Mouse (Mus musculus) heart, embryonic 10.5 days (tissue): ENCODE measurements around the gene Cdc7. TPM values are rescaled to one million over a fixed set of nuclear protein-coding genes. Genes with fewer than 3 reads are reported as not detected.

Experiments used
- DNase-seq: peaks from one replicate; pipeline ENCODE4 v3.0.0-alpha.2; 2017; ENCODE audit warnings: low spot score
- H3K27ac ChIP-seq: fragments of 300-500 bp; sonication (generic); 2 replicates; pipeline ENCODE4 v1.5.1; 2016; ENCODE audit warnings: mild to moderate bottlenecking
- H3K27me3 ChIP-seq: fragments of 300-500 bp; sonication (generic); 2 replicates; pipeline ENCODE4 v1.6.1; 2016; ENCODE audit warnings: mild to moderate bottlenecking; ENCODE audit not compliant: poor library complexity, insufficient read depth, severe bottlenecking
- H3K36me3 ChIP-seq: fragments of 300-500 bp; sonication (generic); 2 replicates; pipeline ENCODE4 v1.6.1; 2016; ENCODE audit warnings: mild to moderate bottlenecking, moderate library complexity
- H3K4me1 ChIP-seq: fragments of 300-500 bp; sonication (generic); 2 replicates; pipeline ENCODE4 v1.6.1; 2016; ENCODE audit warnings: mild to moderate bottlenecking
- H3K4me3 ChIP-seq: fragments of 300-500 bp; sonication (generic); 2 replicates; pipeline ENCODE4 v1.5.1; 2016; ENCODE audit warnings: mild to moderate bottlenecking, moderate library complexity
- H3K9me3 ChIP-seq: fragments of 300-500 bp; sonication (generic); 2 replicates; pipeline ENCODE4 v1.6.1; 2016; ENCODE audit warnings: mild to moderate bottlenecking, moderate library complexity
- WGBS: fragments of 180-500 bp; shearing (Covaris S2); methylation state at CpG from one replicate; pipeline ENCODE4 v1.1.7; 2016; 5-methylcytosine and 5-hydroxymethylcytosine counted together
- polyA plus RNA-seq: library from polyadenylated mRNA; unstranded; fragments of >200 nt; fragmentation: Nextera tagmentation; extraction: Ambion mirVana; gene quantifications from 2 replicates; pipeline ENCODE4 v1.2.1, GENCODE M21; 2016

Gene Cdc7
- polyA plus RNA-seq = 40.8 and 46.6 TPM in 2 replicates

DNA sequence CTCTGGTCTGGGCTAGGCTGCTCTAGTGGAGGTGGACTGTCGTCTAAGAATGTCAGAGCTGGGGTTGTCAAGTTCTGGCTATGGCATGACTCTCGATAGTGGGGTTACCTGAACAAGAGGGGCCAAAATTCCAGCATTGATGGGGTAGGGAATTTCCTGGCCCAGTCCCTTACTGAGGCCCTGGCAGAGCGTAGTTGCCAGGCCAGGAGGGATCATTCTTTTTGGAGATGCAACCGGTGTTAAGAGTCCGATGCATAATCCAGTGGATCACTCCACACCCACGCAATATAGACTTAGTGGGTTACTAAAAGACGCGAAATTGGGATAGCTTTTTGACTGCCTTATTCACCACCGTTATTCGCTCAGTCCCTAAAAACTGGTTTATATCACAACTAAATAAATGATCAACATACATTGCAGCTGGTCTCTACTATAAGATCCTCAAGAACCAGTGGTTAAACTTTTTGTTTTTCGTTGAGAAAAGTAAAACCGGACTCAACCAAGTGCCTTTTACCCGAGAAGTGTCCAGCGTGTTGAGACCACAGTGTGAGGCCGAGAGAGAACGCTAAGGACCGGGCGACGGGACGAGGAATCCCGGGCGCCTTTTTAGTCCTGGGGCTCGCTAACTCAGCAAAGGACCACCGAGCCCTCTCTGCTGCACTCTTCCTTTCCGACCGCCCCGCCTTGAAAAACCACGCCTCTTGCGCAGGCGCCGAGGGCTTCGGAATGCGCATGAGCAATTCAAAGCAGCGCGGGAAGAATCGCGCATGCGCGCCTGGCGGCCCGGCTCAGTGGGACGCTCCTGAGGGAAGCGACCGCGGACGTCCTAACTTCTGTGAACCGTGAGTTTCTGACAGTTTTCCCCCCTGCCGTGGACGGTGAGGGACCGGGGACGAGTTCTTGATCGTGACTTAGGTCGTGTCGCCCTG is at the start of gene Cdc7:
Cdc7 (plus strand) TSS at position 739 of the 929 bp plus-strand sequence.
- 6% methylated on average over 54 of the region's 54 CpGs for WGBS
- Histone ChIP-seq H3K4me3 (peak within 1 kb of the TSS; percentile 83), H3K9me3 (no peaks in the 10 kb centered on the region), H3K27me3 (no peaks in the 10 kb centered on the region), H3K27ac (peak within 1 kb of the TSS; percentile 96), H3K36me3 (peaks cover 13% of the 10 kb centered on the region; the same call in 1 of the 2 replicates), H3K4me1 (peaks cover 17% of the 10 kb centered on the region)
- DNase-seq = peak; percentile 97

DNA sequence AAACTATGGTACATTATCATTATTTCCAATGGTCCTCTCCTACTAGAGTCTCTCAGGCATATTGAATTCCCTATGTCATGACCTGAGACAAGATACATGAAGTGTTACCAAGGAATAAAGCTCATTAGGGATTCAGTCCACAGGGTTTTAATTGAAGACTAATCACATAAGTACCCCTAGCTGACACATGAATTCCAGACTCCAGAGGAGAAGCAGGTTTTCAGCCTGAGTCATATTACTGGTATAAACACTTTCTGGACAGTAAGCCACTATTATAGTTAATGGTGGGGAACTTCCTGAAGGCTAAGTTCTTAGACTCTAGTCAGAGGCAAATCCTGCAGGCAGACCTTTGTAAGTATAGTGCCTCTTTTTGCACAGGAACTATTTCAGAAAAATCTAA is 44.8 kb upstream of the Cdc7 start:
- no peak overlapping the region for H3K27ac ChIP-seq
- no peak for DNase-seq
- H3K4me1 ChIP-seq = no peaks in the 10 kb centered on the region
- no peaks in the 10 kb centered on the region for H3K9me3 ChIP-seq
- no peaks in the 10 kb centered on the region for H3K27me3 ChIP-seq
- H3K36me3 ChIP-seq = no peaks in the 10 kb centered on the region
- H3K4me3 ChIP-seq = no peak overlapping the region

DNA sequence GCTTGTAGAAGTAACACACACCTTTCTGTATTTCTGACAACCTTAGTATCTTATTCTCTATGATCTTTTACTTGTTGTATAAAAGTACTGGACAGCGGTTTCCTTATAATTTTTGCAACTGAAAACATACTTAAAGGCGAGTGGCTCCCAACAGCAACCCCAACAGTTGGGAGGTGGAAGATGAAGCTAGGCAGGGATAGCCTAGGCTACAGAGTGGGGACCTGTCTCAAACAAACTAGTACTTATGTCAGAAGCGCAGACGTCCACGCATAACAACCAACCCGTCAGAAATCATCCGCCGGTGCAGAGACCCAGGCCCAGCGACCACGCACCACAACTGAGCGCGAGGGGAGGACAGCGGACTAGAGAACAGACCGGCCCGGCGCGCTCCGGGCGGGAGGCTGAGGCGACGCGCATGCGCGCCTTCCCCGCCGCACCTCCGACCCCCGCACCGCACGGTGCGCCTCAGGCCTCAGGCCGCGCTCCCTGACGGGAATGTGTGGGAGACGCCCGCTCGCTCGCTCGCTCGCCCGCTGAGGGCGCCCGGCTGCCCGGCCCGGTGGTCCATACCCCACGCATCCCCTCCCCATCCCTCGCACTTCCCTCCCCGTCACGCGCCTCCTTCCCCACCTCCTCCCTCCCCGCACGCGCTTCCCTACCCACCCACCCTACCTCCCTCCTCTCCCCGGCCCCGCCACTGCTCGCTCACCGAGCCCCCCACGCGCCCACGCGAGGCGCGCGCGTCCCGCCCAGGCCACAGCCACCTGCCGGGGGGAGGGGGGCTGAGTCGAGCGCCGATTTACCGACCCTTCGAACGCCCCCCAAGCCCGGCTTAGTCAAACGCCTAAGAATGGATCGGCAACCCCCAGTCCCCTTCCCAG is 38.4 kb upstream of the Cdc7 start, which contains the start of gene Hfm1:
Hfm1 (minus strand) TSS at position 834 of the 881 bp plus-strand sequence.
- H3K27me3 ChIP-seq = no peaks in the 10 kb centered on the region
- peak within 1 kb of the TSS; percentile 94 for H3K27ac ChIP-seq
- no peaks in the 10 kb centered on the region for H3K36me3 ChIP-seq
- no peaks in the 10 kb centered on the region for H3K9me3 ChIP-seq
- H3K4me1 ChIP-seq = 0 out of 2 replicates have a peak, but pooled peaks cover 2% of the 10 kb centered on the region
- peak within 1 kb of the TSS; percentile 87 for H3K4me3 ChIP-seq
- WGBS = 1% methylated on average over 61 of the region's 76 CpGs
- peak; percentile 77 for DNase-seq

DNA sequence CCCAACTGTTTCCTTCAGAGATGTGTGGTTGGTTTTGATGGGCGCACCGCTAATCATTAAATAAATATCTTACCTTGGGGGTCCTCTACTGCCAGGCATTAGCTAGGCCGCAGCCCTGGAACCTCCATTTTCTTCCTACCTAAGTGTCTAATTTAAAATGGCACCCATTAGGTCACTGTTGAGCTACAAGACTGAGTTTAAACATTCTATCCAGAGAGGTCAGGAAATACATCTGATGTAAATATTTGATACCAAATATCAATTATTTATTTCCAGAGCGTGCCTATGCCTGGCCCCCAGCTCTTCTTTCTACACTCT is 37.8 kb upstream of the Cdc7 start:
- H3K27me3 ChIP-seq = no peaks in the 10 kb centered on the region
- no peaks in the 10 kb centered on the region for H3K9me3 ChIP-seq
- 0 out of 2 replicates have a peak, but pooled peaks cover 2% of the 10 kb centered on the region for H3K4me1 ChIP-seq
- H3K36me3 ChIP-seq = no peaks in the 10 kb centered on the region
- peak overlapping the region; percentile 87 for H3K4me3 ChIP-seq
- peak overlapping the region; percentile 94 for H3K27ac ChIP-seq
- 31% methylated on average over 4 of the region's 4 CpGs for WGBS
- DNase-seq = no peak

DNA sequence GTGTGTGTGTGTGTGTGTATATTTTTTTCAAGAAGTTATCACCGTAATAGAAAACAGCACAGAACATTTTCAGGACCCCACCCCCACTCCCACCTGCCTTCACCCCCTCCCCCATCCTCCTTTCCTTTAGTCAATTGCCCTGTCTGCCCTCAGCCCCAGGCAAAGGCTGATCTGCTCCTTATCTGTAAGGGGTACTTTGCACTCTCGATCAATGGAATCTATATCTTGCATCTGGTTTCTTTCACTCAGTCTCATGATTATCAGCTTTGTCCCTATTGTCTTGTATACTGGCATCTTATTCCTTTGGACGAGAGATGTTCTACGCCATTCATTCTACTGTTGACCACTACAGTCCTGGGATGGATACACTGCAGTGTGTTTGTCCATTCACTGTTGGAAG is 36.1 kb upstream of the Cdc7 start:
- 0 out of 2 replicates have a peak, but pooled peaks cover 2% of the 10 kb centered on the region for H3K4me1 ChIP-seq
- no peak for DNase-seq
- no peak overlapping the region for H3K27ac ChIP-seq
- no peaks in the 10 kb centered on the region for H3K36me3 ChIP-seq
- no peaks in the 10 kb centered on the region for H3K9me3 ChIP-seq
- H3K4me3 ChIP-seq = no peak overlapping the region
- WGBS = 43% methylated on average over 4 of the region's 4 CpGs
- H3K27me3 ChIP-seq = no peaks in the 10 kb centered on the region

DNA sequence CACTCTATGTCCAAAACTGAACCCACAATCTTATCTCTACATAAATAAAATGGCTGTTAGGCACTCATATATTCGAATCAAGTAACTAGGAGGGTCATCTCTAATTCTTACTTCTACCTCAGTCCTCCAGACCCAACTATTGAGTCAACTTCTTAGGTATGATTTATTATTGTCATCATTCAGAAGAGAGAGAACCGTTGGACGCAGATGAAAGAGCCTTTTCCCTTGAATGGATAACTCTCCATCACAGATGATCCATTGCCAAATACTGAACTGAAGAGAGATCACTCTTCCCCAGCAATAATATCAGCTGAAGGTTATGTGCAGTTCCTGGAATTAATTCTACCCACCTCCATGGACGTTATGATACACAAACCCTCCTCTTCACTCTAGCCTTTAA is 17.8 kb upstream of the Cdc7 start:
- Histone ChIP-seq H3K27ac (no peak overlapping the region), H3K4me3 (no peak overlapping the region), H3K4me1 (no peaks in the 10 kb centered on the region), H3K27me3 (no peaks in the 10 kb centered on the region), H3K36me3 (no peaks in the 10 kb centered on the region), H3K9me3 (no peaks in the 10 kb centered on the region)
- no peak for DNase-seq
- WGBS = 73% methylated on average over 4 of the region's 4 CpGs

DNA sequence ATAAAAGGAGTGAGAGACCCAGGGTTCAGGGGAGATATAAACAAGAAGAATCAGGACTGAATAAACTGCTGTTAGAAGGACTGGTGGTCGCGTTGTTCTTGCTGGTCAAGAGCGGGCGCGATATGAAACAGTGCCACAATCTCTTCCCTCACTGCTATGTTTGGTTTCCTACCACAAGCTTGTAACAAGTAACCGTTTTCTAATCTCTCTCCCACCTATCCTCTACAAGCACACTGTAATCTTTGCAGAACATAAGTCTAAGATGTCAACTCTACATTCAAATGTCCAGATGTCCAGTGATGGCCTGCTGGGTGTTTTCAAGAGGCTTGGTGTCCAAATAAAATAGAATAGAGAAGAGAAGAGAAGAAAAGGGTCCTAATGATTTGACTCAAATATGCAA is 15.4 kb upstream of the Cdc7 start:
- Histone ChIP-seq H3K36me3 (no peaks in the 10 kb centered on the region), H3K4me3 (no peak overlapping the region), H3K9me3 (no peaks in the 10 kb centered on the region), H3K4me1 (no peaks in the 10 kb centered on the region), H3K27me3 (no peaks in the 10 kb centered on the region), H3K27ac (no peak overlapping the region)
- peak; percentile 24 for DNase-seq
- 74% methylated on average over 6 of the region's 6 CpGs for whole genome bisulfite sequencing

DNA sequence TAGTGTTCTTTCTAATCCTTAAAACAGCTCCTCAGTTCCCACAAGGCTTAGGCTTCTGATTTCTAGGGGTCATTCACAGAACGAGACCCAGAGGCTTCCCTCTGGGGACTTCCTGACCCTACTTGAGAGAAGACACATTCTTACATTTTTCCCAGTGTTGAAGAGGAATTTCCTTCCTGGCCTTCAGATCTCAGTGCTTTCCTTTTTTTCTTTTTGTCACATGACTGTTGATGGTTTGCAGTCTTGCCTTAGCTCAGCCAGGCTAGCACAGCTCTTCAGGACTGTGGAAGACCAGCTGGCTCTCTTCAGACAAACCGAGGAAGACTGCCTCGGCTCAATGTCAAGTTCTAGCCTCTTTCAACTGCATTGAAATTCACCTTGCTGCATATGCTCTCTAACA is 7.7 kb upstream of the Cdc7 start:
- DNase-seq = no peak
- 44% methylated on average over 3 of the region's 3 CpGs for WGBS
- no peak overlapping the region for H3K27ac ChIP-seq

DNA sequence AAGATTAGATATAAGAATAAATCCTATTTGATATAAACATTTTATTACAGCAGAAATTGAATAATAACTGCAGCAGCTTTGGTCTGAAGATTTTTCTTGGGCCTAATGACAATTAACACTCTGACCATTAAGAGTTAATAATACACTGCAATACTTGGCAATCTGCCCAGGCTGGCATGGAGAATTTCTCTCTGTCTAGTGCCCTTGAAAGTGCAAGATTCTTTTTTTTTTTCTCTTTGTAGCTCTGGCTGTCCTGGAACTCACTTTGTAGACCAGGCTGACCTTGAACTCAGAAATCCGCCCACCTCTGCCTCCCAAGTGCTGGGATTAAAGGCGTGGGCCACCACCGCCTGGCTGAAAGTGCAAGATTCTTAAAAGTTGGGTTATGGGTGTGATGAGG is 5.1 kb upstream of the Cdc7 start:
- Histone ChIP-seq H3K27me3 (no peaks in the 10 kb centered on the region), H3K4me3 (no peak overlapping the region), H3K27ac (no peak overlapping the region), H3K36me3 (no peaks in the 10 kb centered on the region), H3K9me3 (no peaks in the 10 kb centered on the region), H3K4me1 (peaks cover 3% of the 10 kb centered on the region; the same call in 1 of the 2 replicates)
- whole genome bisulfite sequencing = 77% methylated on average over 3 of the region's 3 CpGs
- no peak for DNase-seq

More for the DNA sequence above, 7.7 kb upstream of the Cdc7 start:
- H3K4me1 ChIP-seq = no peaks in the 10 kb centered on the region
- no peaks in the 10 kb centered on the region for H3K9me3 ChIP-seq
- H3K27me3 ChIP-seq = no peaks in the 10 kb centered on the region
- no peak overlapping the region for H3K4me3 ChIP-seq
- no peaks in the 10 kb centered on the region for H3K36me3 ChIP-seq

DNA sequence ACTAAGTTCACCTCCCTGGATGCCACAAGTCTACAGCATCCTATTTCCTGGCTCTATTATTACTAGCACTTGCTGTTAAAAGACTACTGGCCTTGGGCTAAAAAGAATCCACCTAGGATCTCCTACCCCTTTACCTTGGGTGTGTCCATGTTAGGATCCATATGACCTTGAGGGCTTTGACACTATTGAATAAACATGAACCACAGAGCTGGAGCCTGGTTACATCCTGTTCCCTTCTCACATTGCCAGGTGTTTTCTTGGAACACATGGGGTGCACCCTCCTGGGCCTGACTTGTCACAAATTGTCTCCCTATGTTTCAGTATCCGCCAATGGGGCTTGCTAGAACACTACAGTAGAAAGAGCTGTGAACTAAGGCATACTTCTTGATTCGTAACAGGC is 3.7 kb upstream of the Cdc7 start:
- Histone ChIP-seq H3K4me1 (peaks cover 16% of the 10 kb centered on the region), H3K4me3 (no peak overlapping the region), H3K9me3 (no peaks in the 10 kb centered on the region), H3K27me3 (no peaks in the 10 kb centered on the region), H3K36me3 (no peaks in the 10 kb centered on the region), H3K27ac (no peak overlapping the region)
- WGBS = 75% methylated on average over 2 of the region's 2 CpGs
- no peak for DNase-seq

DNA sequence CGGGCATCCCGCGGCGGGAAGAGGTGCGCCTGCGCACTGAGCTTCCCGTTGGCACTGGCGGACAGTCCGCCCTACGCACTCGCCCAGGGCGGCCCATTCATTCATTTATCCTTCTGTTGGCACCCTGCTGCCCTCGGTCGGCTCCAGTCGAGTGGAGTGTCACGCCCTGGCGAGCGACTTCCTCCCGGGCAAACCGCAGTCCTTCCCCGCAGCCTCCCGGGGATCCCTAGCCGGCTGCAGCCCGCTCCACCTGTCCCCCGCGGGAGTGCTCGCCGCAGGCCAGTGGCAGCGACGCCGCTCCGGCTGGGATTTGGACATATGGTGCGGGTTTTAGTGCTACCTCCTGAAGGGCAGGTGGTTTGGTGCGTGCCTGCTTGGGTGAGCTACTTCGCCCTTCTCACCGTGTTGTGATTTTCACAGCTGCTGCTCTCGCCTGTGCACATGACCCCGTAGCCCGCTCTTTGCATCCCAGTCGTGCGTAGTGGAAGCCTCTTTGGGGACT is 442 bp downstream of the Cdc7 start:
- Histone ChIP-seq H3K27me3 (no peaks in the 10 kb centered on the region), H3K4me1 (peaks cover 17% of the 10 kb centered on the region), H3K9me3 (no peaks in the 10 kb centered on the region), H3K36me3 (peaks cover 20% of the 10 kb centered on the region), H3K4me3 (peak overlapping the region; percentile 83), H3K27ac (peak overlapping the region; percentile 96)
- WGBS = under 1% methylated on average over 41 of the region's 41 CpGs
- no peak for DNase-seq

DNA sequence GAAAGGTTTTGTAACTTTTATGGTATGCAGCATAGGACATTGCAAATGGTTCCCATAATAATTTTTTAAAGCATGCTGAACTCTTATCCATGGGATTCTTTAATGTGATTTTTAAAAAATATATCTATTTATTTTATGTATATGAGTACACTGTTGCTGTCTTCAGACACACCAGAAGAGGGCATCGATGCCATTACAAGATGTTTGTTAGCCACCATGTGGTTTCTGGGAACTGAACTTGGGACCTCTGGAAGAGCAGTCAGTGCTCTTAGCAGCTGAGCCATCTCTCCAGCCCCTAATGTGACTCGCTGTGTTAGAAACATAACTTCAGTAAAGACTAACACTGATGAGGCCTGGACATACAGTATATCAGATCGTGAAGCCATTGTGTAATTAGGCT is 2.3 kb downstream of the Cdc7 start:
- Histone ChIP-seq H3K9me3 (no peaks in the 10 kb centered on the region), H3K27ac (no peak overlapping the region), H3K4me3 (no peak overlapping the region), H3K4me1 (peaks cover 17% of the 10 kb centered on the region), H3K27me3 (no peaks in the 10 kb centered on the region), H3K36me3 (peaks cover 39% of the 10 kb centered on the region)
- 94% methylated on average over 3 of the region's 3 CpGs for WGBS
- DNase-seq = no peak

DNA sequence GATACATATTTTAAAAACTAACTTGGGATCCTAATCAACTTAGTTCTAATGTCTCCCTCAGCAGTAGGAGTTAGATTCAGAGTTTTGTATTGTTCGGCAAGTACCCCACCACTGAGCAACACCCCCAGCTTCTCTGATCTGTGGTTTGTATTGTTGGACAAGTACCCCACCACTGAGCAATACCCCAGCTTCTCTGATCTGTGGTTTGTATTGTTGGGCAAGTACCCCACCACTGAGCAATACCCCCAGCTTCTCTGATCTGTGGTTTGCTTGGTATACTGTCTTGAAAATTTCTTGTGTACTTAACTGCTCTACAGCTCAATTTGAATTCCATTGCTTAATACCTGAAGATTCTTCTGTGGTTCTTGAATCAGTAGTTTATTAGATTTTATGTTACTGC is 3.5 kb downstream of the Cdc7 start:
- 90% methylated on average over 1 of the region's 1 CpGs for WGBS
- no peaks in the 10 kb centered on the region for H3K9me3 ChIP-seq
- H3K4me1 ChIP-seq = peaks cover 17% of the 10 kb centered on the region
- no peak overlapping the region for H3K27ac ChIP-seq
- no peak overlapping the region for H3K4me3 ChIP-seq
- peaks cover 49% of the 10 kb centered on the region for H3K36me3 ChIP-seq
- no peak for DNase-seq
- no peaks in the 10 kb centered on the region for H3K27me3 ChIP-seq
